Mouse (Mus musculus): ENCODE results near the gene Fam243. TPM values are rescaled to one million over a fixed set of nuclear protein-coding genes. Genes with fewer than 3 reads are reported as not detected.

Fam243 gene
- polyA plus RNA-seq, 1 experiment = not detected

GRCm38 (mm10) chr16:92345177-92345576 is 23.9 kb upstream of the Fam243 start:
- Histone ChIP-seq H3K36me3 (ENCODE audit: control insufficient read depth, insufficient read depth, low read length) (no peaks in the 10 kb centered on the region), H3K27ac (ENCODE audit: insufficient read depth, low read depth, low read length) (no peak overlapping the region), H3K4me1 (ENCODE audit: control insufficient read depth, insufficient read depth, insufficient read length, low read length) (no peaks in the 10 kb centered on the region), H3K4me3 (ENCODE audit: low read depth, low read length) (no peak overlapping the region), H3K27me3 (ENCODE audit: control insufficient read depth, insufficient read depth, low read length) (peaks cover 2% of the 10 kb centered on the region; the same call in 1 of the 2 replicates)
- WGBS = 46% methylated on average over 11 of the region's 11 CpGs
- TF ChIP-seq POLR2A (IDR thresholded peaks at IDR 0.05; ENCODE audit: low read depth, low read length) (no peak), CTCF (IDR thresholded peaks at IDR 0.05; ENCODE audit: extremely low read depth, insufficient read length, insufficient replicate concordance, low read depth, low read length) (no peak)

GRCm38 (mm10) chr16:92340612-92341511 is 19.6 kb upstream of the Fam243 start:
- Histone ChIP-seq H3K4me1 (ENCODE audit: control insufficient read depth, insufficient read depth, insufficient read length, low read length) (no peaks in the 10 kb centered on the region), H3K27ac (ENCODE audit: insufficient read depth, low read depth, low read length) (no peak overlapping the region), H3K4me3 (ENCODE audit: low read depth, low read length) (peak overlapping the region; percentile 44), H3K36me3 (ENCODE audit: control insufficient read depth, insufficient read depth, low read length) (no peaks in the 10 kb centered on the region), H3K27me3 (ENCODE audit: control insufficient read depth, insufficient read depth, low read length) (peaks cover 4% of the 10 kb centered on the region)
- WGBS = 20% methylated on average over 27 of the region's 27 CpGs
- TF ChIP-seq CTCF (IDR thresholded peaks at IDR 0.05; ENCODE audit: extremely low read depth, insufficient read length, insufficient replicate concordance, low read depth, low read length) = peak; percentile 86; the same call in 1 of the 2 replicates
- no peak for TF ChIP-seq POLR2A (IDR thresholded peaks at IDR 0.05; ENCODE audit: low read depth, low read length)

DNA sequence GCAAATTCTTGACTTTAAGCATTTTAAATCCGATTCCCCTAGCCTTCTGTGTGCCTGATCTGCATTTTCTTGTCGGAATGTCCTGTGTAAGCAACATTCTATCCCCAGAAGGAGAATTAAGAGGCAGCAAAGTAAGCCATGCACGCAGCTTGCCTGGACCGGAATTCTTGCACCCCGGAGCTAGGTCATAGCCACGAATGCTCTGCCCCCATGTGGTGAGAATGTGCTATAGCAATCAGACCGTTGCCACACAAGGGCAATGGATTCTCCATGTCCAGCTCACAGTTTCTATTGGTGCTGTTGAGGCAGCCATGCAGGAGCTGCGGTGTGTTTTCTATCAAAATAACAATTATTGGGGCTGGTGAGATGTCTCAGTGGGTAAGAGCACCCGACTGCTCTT is 15.0 kb upstream of the Fam243 start:
- Histone ChIP-seq H3K4me3 (ENCODE audit: low read depth, low read length) (no peak overlapping the region), H3K36me3 (ENCODE audit: control insufficient read depth, insufficient read depth, low read length) (no peaks in the 10 kb centered on the region), H3K27ac (ENCODE audit: insufficient read depth, low read depth, low read length) (no peak overlapping the region), H3K4me1 (ENCODE audit: control insufficient read depth, insufficient read depth, insufficient read length, low read length) (no peaks in the 10 kb centered on the region), H3K27me3 (ENCODE audit: control insufficient read depth, insufficient read depth, low read length) (peaks cover 2% of the 10 kb centered on the region; the same call in 1 of the 2 replicates)
- TF ChIP-seq CTCF (IDR thresholded peaks at IDR 0.05; ENCODE audit: extremely low read depth, insufficient read length, insufficient replicate concordance, low read depth, low read length) (peak; percentile 82), POLR2A (IDR thresholded peaks at IDR 0.05; ENCODE audit: low read depth, low read length) (no peak)
- 5% methylated on average over 9 of the region's 9 CpGs for WGBS

DNA sequence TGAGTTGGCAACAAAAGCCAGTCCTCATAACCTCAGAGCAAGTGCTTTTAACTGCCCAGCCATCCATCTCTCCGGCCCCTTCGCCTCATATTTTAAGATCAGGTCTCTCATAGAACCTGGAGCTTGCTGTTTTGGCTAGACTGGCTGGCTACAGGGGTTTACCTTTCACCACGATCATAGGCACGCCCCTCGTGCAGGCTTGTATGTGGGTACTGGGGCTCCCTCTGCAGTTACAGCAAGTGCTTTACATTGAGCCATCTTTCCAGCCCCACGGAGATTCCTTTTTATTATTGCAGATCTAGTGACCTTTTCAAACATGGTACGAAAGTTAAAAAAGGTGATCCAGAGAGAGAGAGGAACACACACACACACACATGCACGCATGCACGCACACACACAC is 13.4 kb upstream of the Fam243 start:
- 57% methylated on average over 9 of the region's 9 CpGs for WGBS
- Histone ChIP-seq H3K4me1 (ENCODE audit: control insufficient read depth, insufficient read depth, insufficient read length, low read length) (no peaks in the 10 kb centered on the region), H3K27me3 (ENCODE audit: control insufficient read depth, insufficient read depth, low read length) (peaks cover 2% of the 10 kb centered on the region; the same call in 1 of the 2 replicates), H3K4me3 (ENCODE audit: low read depth, low read length) (no peak overlapping the region), H3K27ac (ENCODE audit: insufficient read depth, low read depth, low read length) (no peak overlapping the region), H3K36me3 (ENCODE audit: control insufficient read depth, insufficient read depth, low read length) (no peaks in the 10 kb centered on the region)
- TF ChIP-seq POLR2A (IDR thresholded peaks at IDR 0.05; ENCODE audit: low read depth, low read length) = no peak
- TF ChIP-seq CTCF (IDR thresholded peaks at IDR 0.05; ENCODE audit: extremely low read depth, insufficient read length, insufficient replicate concordance, low read depth, low read length) = no peak

DNA sequence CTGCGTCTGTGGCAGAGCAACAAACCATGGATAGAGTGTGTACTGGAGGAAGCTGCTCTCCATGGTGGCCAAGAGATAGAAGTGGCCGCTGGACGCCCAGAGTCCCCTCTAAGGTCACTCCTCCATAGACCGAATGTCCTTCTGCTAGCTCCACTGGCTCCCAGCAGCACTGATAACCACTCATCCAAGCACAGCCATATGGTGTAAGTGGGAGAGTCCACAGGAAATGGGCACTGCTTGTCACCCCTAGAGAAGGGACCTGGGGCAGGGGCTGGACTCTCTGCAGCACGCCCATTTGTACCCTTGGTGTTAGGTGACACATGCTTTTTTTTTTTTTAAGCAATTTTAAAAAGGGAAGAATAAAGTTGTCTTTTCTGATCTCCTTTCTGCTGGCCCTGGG is 9.7 kb upstream of the Fam243 start:
- WGBS = 90% methylated on average over 5 of the region's 5 CpGs
- Histone ChIP-seq H3K36me3 (ENCODE audit: control insufficient read depth, insufficient read depth, low read length) (no peaks in the 10 kb centered on the region), H3K4me1 (ENCODE audit: control insufficient read depth, insufficient read depth, insufficient read length, low read length) (no peaks in the 10 kb centered on the region), H3K27me3 (ENCODE audit: control insufficient read depth, insufficient read depth, low read length) (peaks cover 1% of the 10 kb centered on the region; the same call in 1 of the 2 replicates), H3K27ac (ENCODE audit: insufficient read depth, low read depth, low read length) (no peak overlapping the region), H3K4me3 (ENCODE audit: low read depth, low read length) (no peak overlapping the region)
- TF ChIP-seq CTCF (IDR thresholded peaks at IDR 0.05; ENCODE audit: extremely low read depth, insufficient read length, insufficient replicate concordance, low read depth, low read length) (no peak), POLR2A (IDR thresholded peaks at IDR 0.05; ENCODE audit: low read depth, low read length) (no peak)

DNA sequence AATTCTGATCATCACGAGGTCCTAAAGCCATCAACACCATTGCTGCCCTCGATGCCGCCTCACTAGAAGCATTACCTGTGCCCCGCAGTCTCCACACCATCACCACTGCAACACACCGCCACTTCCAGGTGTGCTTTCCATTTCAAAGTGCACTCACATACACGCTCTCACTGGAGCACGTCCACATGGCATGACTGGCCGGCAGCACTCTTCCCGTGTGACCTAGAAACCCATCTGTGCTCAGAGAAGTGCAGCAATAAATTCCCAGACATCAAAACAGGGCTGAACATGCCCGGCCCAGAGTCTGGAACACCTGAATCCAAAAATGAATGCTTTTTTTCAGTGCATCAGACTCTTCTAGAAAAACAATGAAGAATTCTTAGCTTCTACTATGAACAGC is 6.7 kb upstream of the Fam243 start:
- 70% methylated on average over 10 of the region's 10 CpGs for WGBS

DNA sequence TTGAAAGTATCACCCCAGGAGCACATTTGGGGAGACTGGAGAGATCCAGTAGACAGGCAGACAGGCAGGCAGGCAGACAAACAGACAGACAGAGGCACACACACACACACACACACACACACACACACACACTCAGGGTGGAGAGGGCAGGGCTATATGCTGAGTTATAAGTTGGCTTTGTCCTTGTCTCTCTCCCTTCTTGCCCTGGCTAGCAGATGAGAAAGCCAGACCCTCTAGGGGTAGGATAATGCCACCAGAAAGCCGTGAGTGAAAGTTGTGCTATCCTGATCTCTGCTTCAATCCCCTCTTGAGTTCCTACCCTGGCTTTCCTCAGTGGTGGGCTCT is 3.8 kb upstream of the Fam243 start:
- no peaks in the 10 kb centered on the region for H3K27me3 ChIP-seq (ENCODE audit: control insufficient read depth, insufficient read depth, low read length)
- 58% methylated on average over 1 of the region's 1 CpGs for WGBS
- no peak overlapping the region for H3K4me3 ChIP-seq (ENCODE audit: low read depth, low read length)
- no peaks in the 10 kb centered on the region for H3K4me1 ChIP-seq (ENCODE audit: control insufficient read depth, insufficient read depth, insufficient read length, low read length)
- H3K27ac ChIP-seq (ENCODE audit: insufficient read depth, low read depth, low read length) = no peak overlapping the region
- TF ChIP-seq POLR2A (IDR thresholded peaks at IDR 0.05; ENCODE audit: low read depth, low read length) (no peak), CTCF (IDR thresholded peaks at IDR 0.05; ENCODE audit: extremely low read depth, insufficient read length, insufficient replicate concordance, low read depth, low read length) (no peak)
- no peaks in the 10 kb centered on the region for H3K36me3 ChIP-seq (ENCODE audit: control insufficient read depth, insufficient read depth, low read length)

More for the DNA sequence above, 6.7 kb upstream of the Fam243 start:
- Histone ChIP-seq H3K27ac (ENCODE audit: insufficient read depth, low read depth, low read length) (no peak overlapping the region), H3K27me3 (ENCODE audit: control insufficient read depth, insufficient read depth, low read length) (no peaks in the 10 kb centered on the region), H3K36me3 (ENCODE audit: control insufficient read depth, insufficient read depth, low read length) (no peaks in the 10 kb centered on the region), H3K4me3 (ENCODE audit: low read depth, low read length) (no peak overlapping the region), H3K4me1 (ENCODE audit: control insufficient read depth, insufficient read depth, insufficient read length, low read length) (no peaks in the 10 kb centered on the region)
- TF ChIP-seq POLR2A (IDR thresholded peaks at IDR 0.05; ENCODE audit: low read depth, low read length) = no peak
- no peak for TF ChIP-seq CTCF (IDR thresholded peaks at IDR 0.05; ENCODE audit: extremely low read depth, insufficient read length, insufficient replicate concordance, low read depth, low read length)
